Mouse (Mus musculus): ENCODE results near the gene Spopl. TPM values are rescaled to one million over a fixed set of nuclear protein-coding genes. Genes with fewer than 3 reads are reported as not detected.
"Not testable (repeated sequence)": the region's sequence is repeated elsewhere in the genome, so short reads cannot be mapped to it uniquely, and the experiment has no call there.

Gene Spopl
- total RNA-seq (2022) = 10 to 100 TPM; 20.4 to 24.2 (median 22.1) TPM

- DNase-seq (ENCODE audit: low spot score in 2 of 2) = peak; percentile 62 to 70
Observed at GRCm38 (mm10) chr2:23571302-23572156, at the start of gene Spopl. TSS of gene Spopl (minus strand) at chr2:23572106.

- no peak for DNase-seq (ENCODE audit: low spot score in 2 of 2)
Observed at GRCm38 (mm10) chr2:23620128-23620527, 48.2 kb upstream of the Spopl start.

GRCm38 (mm10) chr2:23617989-23618388 is 46.1 kb upstream of the Spopl start:
- DNase-seq (ENCODE audit: low spot score in 2 of 2) = no peak

- no peak for DNase-seq (ENCODE audit: low spot score in 2 of 2)
Observed at GRCm38 (mm10) chr2:23605391-23605790, 33.5 kb upstream of the Spopl start.

- DNase-seq (ENCODE audit: low spot score in 2 of 2) = no peak
Observed at GRCm38 (mm10) chr2:23588769-23589168, 16.9 kb upstream of the Spopl start.

GRCm38 (mm10) chr2:23572157-23572532 is 239 bp upstream of the Spopl start:
- DNase-seq (ENCODE audit: low spot score in 2 of 2) = not testable (repeated sequence)

GRCm38 (mm10) chr2:23570563-23570962 is 1.3 kb downstream of the Spopl start:
- DNase-seq (ENCODE audit: low spot score in 2 of 2) = no peak

GRCm38 (mm10) chr2:23568775-23569174 is 3.1 kb downstream of the Spopl start:
- no peak for DNase-seq (ENCODE audit: low spot score in 2 of 2)

- no peak for DNase-seq (ENCODE audit: low spot score in 2 of 2)
Observed at GRCm38 (mm10) chr2:23565081-23565801, 6.7 kb downstream of the Spopl start.

GRCm38 (mm10) chr2:23562898-23563297 is 9.0 kb downstream of the Spopl start:
- DNase-seq (ENCODE audit: low spot score in 2 of 2) = no peak

- DNase-seq (ENCODE audit: low spot score in 2 of 2) = no peak
Observed at GRCm38 (mm10) chr2:23559186-23559585, 12.7 kb downstream of the Spopl start.

- DNase-seq (ENCODE audit: low spot score in 2 of 2) = no peak
Observed at GRCm38 (mm10) chr2:23551235-23551634, 20.7 kb downstream of the Spopl start.

GRCm38 (mm10) chr2:23547220-23547619 is 24.7 kb downstream of the Spopl start:
- no peak for DNase-seq (ENCODE audit: low spot score in 2 of 2)

- DNase-seq (ENCODE audit: low spot score in 2 of 2) = no peak
Observed at GRCm38 (mm10) chr2:23539967-23540366, 31.9 kb downstream of the Spopl start.

- not testable (repeated sequence) for DNase-seq (ENCODE audit: low spot score in 2 of 2)
Observed at GRCm38 (mm10) chr2:23527717-23528116, 44.2 kb downstream of the Spopl start.

- no peak for DNase-seq (ENCODE audit: low spot score in 2 of 2)
Observed at GRCm38 (mm10) chr2:23505141-23505540, 66.8 kb downstream of the Spopl start.

GRCm38 (mm10) chr2:23481715-23482114 is 90.2 kb downstream of the Spopl start:
- no peak for DNase-seq (ENCODE audit: low spot score in 2 of 2)

- no peak for DNase-seq (ENCODE audit: low spot score in 2 of 2)
Observed at GRCm38 (mm10) chr2:23467471-23467870, 104.4 kb downstream of the Spopl start.

- no peak for DNase-seq (ENCODE audit: low spot score in 2 of 2)
Observed at GRCm38 (mm10) chr2:23457452-23457851, 114.5 kb downstream of the Spopl start.

All from gastrocnemius, adult 8-10 months (tissue).